Mouse (Mus musculus): ENCODE data around the gene Hist1h2ag.

Hist1h2ag gene

DNA sequence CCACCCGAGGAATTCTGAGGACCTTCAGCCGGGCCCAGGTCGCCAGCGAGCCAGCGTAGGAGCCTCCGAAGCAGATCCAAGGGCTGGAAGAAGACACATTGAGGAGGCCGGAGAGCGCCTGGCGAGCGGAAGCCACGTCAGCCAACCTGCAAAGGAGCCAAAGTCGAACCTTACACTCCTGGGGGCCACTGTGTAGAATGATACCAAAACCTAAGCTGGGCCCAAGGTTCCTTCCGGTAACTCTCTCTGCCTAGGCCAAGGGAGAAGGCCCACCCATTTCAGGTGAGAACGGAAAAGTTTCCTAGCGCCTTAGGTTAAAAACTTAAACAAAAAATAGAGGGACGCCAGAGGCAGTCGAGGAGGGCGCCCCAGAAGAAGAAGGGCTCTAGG is 35.6 kb downstream of the Hist1h2ag start:
- no peak for TF ChIP-seq GATA4 (IDR thresholded peaks at IDR 0.05; ENCODE audit: insufficient replicate concordance, low read length)

DNA sequence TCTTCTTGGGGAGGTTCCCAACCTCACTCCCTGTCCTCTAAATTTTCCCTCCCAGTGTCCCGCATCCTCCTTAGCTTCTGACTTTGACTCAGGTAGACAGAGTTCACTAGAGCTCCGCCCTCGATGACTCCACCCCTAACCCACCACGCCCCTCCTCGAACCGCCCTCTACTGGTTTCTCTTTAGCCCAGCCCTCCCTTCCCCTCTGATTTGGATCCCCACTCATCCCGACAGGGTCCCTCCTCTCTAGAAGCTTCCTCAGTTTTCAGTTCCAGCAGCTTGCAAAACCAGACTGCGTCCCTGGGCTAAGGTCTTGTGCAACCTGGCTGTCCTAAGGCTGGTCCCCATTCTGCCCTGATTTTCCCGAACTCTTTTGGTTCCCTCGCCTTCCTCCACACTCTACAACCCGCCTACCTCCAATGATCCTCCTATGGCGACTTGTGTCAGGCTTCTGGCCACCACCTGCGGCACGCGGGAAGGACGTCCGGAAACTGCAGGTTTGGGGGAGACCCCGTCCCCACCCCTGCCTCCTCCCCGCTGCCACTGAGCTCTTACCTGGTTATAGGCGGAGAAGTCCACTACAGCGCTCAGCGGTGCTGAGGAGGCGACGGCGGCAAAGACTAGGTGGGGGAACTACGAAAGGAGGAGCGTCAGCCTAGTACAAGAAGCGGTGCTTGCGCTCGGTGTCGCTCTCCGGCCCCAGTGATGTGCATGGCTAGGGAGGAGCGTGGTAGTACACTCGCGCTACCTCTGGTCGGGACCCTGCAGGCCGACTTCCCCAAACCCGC is 36.2 kb downstream of the Hist1h2ag start:
- TF ChIP-seq GATA4 (IDR thresholded peaks at IDR 0.05; ENCODE audit: insufficient replicate concordance, low read length) = no peak

DNA sequence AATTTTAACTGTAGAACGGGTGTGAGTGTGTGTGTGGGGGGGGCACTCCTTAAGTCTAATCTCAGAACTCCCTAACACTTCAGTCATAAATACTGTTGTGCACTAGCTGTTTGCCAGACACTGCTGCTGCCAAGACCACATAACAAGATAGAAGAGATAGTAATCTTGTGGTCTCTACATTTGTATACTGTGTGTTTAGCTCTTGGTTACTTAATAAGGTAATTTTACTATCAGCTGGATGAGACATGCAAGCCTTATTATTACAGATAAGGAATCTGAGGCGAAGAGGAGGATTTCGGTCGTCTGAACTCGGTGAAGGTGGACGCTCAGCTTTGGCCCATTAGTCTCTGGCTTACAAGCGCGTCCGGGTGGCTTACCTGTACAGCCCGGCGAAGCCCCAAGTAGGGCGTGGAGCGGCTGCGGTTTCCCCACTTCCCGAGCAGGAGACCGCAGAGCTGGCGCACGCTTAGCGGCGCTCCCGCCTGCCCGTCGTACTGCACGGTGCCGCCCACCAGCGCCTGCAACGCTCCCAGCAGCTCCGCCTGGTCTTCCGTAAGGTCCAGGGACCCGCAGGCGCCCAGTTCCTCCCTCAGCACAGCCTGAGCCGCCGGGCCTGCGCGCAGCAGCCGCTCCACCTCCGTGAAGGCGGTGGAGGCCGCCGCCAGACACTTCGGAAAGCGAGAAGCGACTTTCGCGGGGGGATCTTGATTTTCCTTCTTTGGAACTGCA is 37.0 kb downstream of the Hist1h2ag start:
- TF ChIP-seq GATA4 (IDR thresholded peaks at IDR 0.05; ENCODE audit: insufficient replicate concordance, low read length) = no peak

DNA sequence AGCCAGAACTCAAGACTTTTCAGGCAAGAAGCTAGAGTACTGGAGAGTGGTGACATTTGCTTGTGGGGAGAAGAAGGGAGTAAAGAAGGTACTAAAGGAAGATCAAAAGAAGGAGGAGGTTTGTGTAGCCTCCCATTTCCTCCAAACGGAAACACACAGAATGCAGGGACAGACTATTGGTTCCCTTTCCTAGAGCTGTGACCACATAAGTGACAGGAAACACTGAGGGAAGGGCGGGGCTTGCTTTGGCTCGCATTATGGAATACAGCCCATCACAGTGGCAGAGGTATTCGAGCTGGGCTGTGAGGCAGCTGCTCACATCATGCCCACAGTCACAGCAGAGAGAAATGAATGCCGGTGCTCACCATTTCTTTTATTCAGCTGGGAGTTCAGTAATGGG is 40.9 kb downstream of the Hist1h2ag start:
- TF ChIP-seq GATA4 (IDR thresholded peaks at IDR 0.05; ENCODE audit: insufficient replicate concordance, low read length) = no peak

DNA sequence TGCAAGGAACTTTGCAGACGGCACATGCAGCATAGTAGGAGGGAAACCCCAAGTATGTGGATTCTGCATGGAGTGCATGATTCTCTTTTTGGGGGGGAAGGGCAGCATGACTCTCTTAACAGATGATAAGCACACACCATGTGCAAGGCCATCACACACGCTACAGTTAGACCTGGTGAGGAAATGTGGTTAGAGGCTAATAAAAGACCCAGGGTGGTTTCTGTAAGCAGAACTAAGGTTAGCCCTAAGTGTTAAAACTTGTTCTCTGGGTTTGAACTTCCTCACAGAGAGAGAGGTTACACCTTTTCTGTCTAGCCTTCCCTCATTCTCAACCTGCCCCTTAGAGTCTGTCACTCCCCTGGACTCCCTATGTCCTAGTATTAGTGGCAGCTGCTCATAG is 41.4 kb downstream of the Hist1h2ag start:
- TF ChIP-seq GATA4 (IDR thresholded peaks at IDR 0.05; ENCODE audit: insufficient replicate concordance, low read length) = no peak

DNA sequence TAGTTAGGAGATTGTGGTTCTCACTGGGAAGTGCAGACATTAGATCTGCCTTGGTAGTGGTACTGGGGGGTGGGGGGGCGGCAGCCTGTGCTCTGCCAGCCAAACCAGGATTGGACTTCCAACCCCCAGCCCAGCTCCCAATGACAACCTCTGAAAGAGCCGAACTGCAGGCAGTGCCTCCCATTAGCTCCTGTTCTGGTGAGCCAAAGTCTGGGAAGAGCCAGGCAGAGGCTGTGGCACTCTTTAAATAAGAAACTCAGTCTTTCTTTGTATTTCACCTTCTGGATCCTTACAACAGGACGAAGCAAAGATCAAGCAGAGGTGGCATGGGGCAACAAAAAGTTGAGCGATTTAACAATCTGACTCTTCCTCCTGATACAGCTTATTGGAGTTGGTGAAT is 43.6 kb downstream of the Hist1h2ag start:
- TF ChIP-seq GATA4 (IDR thresholded peaks at IDR 0.05; ENCODE audit: insufficient replicate concordance, low read length) = no peak

DNA sequence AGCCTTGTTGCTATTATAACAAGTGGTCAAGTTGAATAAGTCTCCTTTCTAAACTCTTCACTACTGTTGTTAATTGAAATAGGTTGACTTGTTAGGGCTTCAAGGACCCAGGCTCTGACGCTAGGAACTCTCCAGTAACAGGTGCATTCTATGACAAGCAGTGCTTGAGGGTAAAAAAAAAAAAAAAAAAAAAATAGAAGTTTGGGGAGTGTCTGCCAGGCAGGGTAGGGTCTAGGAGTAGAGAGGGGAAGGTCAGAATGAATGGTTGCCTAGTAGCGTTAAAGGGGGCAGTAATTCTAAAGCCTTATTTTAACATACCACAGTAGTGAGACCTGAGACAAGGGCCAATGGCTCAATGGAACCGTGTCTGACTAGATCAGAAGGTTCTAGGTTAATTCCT is 44.3 kb downstream of the Hist1h2ag start:
- no peak for TF ChIP-seq GATA4 (IDR thresholded peaks at IDR 0.05; ENCODE audit: insufficient replicate concordance, low read length)

DNA sequence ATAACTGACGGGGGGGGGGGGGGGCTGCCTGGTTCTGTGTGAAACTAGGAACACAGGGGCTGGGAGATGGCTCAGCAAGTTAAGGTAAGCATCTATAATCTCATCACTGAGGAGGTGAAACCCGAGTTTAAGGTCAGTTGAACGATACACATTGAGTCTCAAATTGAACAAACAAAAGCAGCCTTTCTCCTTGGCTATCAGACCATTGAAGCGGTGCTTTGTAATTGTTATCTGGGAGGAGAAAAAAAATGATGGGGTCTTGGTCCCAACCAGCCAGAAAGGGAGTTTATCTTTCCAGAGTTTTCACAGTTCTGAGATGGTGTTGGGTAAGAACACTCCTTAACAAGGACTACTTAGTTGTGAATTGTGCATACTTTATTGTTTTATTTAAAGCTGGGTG is 44.9 kb downstream of the Hist1h2ag start:
- no peak for TF ChIP-seq GATA4 (IDR thresholded peaks at IDR 0.05; ENCODE audit: insufficient replicate concordance, low read length)

GRCm38 (mm10) chr13:21997201-21997820 is 45.4 kb downstream of the Hist1h2ag start:
- no peak for TF ChIP-seq GATA4 (IDR thresholded peaks at IDR 0.05; ENCODE audit: insufficient replicate concordance, low read length)

DNA sequence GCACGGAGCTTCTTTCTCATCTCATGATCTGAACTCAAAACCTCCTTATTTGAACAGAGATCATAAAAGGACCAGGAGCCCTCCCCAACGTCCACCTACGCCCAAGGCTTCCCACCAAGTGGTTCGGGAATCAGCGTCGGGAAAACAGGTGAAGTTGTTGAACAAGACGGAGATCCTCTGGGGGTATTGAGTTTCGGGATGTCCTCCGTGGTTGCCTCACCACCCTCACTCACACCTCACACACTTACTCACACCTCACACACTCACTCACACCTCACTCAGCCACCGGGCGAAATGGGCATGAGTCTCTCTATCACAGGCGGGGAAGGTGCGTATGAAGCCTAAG is 45.9 kb downstream of the Hist1h2ag start:
- no peak for TF ChIP-seq GATA4 (IDR thresholded peaks at IDR 0.05; ENCODE audit: insufficient replicate concordance, low read length)

DNA sequence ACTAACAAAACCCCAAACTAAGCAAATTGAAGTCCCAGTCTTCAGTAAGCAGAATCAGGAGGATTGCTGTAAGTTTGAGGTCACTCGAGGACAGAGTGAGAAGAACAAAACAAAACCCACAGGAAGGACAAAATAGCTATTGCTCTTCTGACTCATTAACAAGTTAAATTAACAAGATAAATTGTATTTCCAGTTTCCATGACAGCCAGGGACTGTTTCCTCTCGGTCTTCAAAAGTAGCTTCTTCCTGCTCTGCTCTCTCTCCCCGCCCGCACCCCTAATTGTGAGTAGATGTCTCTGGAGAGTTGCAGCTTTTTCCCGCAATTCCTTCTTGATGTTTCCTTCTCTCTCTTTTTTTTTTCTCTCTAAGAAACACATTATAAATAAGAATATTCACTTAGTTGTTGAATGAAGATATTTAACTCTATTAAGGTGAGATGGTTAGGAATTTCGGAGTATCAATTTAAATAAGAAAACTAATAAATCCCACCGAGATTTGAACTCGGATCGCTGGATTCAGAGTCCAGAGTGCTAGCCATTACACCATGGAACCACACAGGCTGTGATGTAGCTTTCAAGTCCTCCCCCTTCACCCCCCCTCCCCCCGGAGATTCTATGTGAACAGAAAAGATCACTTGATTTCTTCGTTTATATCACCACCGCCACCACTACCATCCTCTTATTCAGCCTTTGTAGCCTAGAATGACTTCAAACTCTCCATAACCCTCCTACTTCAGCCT is 46.5 kb downstream of the Hist1h2ag start:
- no peak for TF ChIP-seq GATA4 (IDR thresholded peaks at IDR 0.05; ENCODE audit: insufficient replicate concordance, low read length)

DNA sequence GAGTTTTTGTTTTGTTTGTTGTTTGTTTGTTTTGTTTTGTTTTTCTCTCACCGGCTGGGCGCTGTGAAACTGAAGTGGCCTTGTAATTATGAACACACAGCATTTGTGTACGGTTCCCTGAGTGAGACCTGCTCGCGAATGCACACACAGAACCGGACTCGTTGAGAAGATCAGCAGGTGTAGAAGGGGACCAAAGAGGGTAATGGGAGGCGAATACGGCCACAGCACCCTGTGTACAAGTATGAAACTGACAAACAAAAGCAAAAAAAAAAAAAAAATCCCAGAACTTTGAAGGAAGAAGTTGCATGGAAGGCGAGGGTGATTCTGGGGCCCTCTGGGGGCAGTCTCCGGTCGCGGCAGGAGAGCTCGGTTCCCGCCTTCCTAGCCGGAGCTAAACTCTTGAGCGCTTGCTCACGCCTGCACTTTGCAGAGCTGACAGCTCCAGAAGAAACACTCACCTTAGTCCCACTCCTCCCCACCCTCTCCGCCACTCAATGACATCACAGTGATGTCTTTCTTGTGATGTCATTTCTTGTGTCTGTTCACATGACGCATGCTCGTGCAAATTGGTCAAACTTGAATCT is 47.3 kb downstream of the Hist1h2ag start:
- no peak for TF ChIP-seq GATA4 (IDR thresholded peaks at IDR 0.05; ENCODE audit: insufficient replicate concordance, low read length)

DNA sequence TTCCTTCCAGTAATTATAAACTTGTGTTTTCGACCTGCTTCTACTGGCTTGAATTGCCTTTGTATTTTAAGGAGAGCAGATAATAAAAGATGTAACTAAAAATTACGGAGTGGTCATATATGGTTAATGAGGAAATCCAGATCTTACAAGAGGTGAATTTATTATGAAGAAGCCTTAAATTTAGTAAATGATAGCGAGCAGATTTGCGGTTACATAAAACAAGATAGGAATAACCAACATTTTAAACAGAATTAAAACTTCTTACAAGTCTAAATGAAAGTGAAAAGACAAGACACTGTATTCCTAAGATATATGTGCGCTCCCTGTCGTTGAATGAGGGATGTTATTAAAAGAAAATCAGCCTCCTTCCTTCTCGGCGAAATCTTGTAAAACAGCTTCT is 47.8 kb downstream of the Hist1h2ag start:
- TF ChIP-seq GATA4 (IDR thresholded peaks at IDR 0.05; ENCODE audit: insufficient replicate concordance, low read length) = no peak

GRCm38 (mm10) chr13:21993957-21994738 is 48.6 kb downstream of the Hist1h2ag start:
- TF ChIP-seq GATA4 (IDR thresholded peaks at IDR 0.05; ENCODE audit: insufficient replicate concordance, low read length) = no peak
